Mouse (Mus musculus) left cerebral cortex, adult 2 months (tissue): ENCODE results near the gene Nedd4. TPM values are rescaled to one million over a fixed set of nuclear protein-coding genes. Genes with fewer than 3 reads are reported as not detected.

Experiments
- DNase-seq, 2 experiments: peaks; one replicate each; pipeline ENCODE4 v3.0.0; 2021 to 2022; ENCODE audit warnings: low spot score in 2 of 2, mixed read lengths in 1 of 2; ENCODE audit errors: extremely low spot score in 1 of 2
- H3K27ac ChIP-seq: fragments of 200-600 bp; 2 replicates; pipeline ENCODE4 v1.8.1; 2022
- H3K4me3 ChIP-seq: fragments of 200-600 bp; 2 replicates; pipeline ENCODE4 v1.8.1; 2022
- CTCF ChIP-seq: fragments of 200-600 bp; IDR thresholded peaks from 2 replicates; pipeline ENCODE4 v1.8.1; 2022; ENCODE audit warnings: antibody characterized with exemption, mild to moderate bottlenecking, moderate library complexity
- intact Hi-C: fragments of 180-260 bp; cut with DNase I; formaldehyde crosslinking; loops from one replicate; pipeline ENCODE4 v1.15.1; 2025
- long read RNA-seq, 2 experiments: library from polyadenylated mRNA; stranded (forward); transcript quantifications; one replicate each; pipeline ENCODE4 v2.0.0; 2021; ENCODE audit warnings: borderline mapping rate in 2 of 2
- total RNA-seq, 2 experiments: library from RNA; stranded (reverse); gene quantifications; 2 replicates each; pipeline ENCODE4 v1.2.3; 2021

Nedd4 gene
- total RNA-seq: 100 to 1,000 TPM; 268 to 283 TPM
- long read RNA-seq, experiment 1, full-length matches to known transcripts: 174 of 211 reads
- long read RNA-seq, experiment 1, partial matches to known transcripts: 21 of 211 reads
- long read RNA-seq, experiment 1, other reads (novel, unspliced or antisense): 16 of 211 reads
- long read RNA-seq, experiment 2, full-length matches to known transcripts: 163 of 189 reads
- long read RNA-seq, experiment 2, partial matches to known transcripts: 14 of 189 reads
- long read RNA-seq, experiment 2, other reads (novel, unspliced or antisense): 12 of 189 reads

DNA sequence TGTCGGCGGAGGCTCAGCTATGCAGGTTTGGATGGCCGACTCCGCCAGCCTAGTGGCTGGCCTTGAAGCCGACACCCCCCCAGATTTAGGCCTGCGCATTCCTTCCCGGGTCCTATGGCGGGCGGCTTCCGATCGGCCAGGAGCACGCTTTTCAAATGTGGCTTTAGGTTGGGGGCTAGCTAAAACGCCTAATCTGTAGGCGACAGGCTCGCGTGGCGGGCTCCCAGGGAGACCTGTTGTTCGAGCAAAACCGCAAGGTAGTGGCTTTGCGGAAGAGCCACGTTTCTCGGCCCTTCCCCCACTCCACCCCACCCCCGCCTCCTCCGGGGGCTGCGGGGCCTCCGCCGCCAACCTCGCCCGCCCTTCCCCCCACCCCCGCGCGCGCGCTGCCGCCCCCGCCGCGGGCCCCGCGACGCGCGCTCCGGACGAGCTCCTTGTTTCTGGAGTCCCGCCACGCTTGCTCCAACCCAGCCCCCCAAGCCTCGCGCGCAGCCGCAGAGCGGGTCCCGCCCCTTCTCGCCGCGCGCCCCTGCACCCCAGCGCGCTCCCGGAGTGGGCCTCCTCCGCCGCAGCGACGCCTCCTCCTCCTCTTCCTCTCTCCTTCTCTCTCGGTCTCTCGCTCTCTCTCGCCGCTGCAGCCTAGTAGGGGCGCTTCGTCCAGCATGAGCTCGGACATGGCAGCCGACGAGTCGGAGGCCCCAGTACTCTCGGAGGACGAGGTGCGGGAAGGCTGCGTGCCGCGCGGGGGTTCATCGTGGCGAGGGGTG lies at the start of gene Nedd4:
Gene Nedd4 (plus strand): TSS at position 452 of the 767 bp plus-strand sequence.
- intact Hi-C loops: loop anchor here (5.0 kb wide), 1 partner anchor 130 kb away; the partner anchor contains the start of gene Rfx7
- H3K4me3 ChIP-seq: peak within 1 kb of the TSS; percentile 84
- H3K27ac ChIP-seq: peak within 1 kb of the TSS; percentile 98

DNA sequence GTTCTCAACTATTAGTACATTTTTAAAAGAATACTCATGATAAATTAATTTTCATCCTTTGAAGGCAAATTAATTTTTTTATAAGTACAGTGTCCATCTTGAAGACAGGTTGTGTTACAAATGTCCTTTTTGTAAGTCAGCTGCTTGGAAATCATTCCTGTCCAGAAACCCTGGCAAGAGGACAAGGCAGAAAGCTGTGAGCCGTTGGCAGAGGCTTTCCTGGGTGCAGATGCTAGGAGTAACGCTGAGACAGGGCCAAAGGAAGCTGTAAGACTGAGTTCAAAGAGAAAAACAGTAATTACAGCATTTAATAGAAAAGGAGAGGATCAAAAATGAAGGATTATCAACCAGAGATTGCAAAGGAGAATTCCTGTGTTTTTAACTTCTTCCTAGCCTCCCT lies 48.3 kb upstream of the Nedd4 start:
- DNase-seq: no peak
- no peak overlapping the region for H3K4me3 ChIP-seq
- TF ChIP-seq CTCF: no peak
- no peak overlapping the region for H3K27ac ChIP-seq
- intact Hi-C loops: no loop called here

More for the DNA sequence above, at the start of gene Nedd4:
- peak; percentile 95 to 97 for DNase-seq
- TF ChIP-seq CTCF: no peak; the same call in 1 of the 2 replicates

DNA sequence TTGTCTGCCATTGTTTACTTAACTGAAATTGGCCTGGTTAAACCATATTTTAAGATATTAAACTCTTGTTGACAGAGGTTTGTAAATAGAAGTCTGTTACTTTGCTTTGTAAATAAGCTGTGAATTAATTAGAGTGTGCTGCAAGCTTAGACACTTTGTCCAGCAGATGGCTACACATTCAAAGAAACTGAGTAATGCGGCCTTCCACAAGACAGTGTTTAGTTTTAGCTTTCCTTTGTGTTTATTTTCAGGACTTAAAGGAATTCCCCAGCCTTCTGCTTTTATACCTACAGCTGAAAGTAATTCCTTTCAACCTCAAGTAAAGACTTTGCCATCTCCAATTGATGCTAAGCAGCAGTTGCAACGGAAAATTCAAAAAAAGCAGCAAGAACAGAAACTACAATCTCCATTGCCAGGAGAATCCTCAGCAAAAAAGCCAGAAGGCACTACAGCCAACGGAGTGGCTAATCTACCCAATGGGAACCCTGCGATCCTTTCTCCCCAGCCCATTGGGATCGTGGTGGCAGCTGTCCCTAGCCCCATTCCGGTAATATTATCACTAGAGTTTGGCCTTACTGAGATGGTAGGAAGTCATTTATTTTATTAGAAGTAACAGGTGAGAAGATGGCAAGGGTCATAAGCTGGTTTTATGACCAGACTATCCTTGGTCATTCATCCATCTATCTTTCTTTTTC lies 47.2 kb upstream of the Nedd4 start:
- intact Hi-C loops: loop anchor here (5.0 kb wide), 1 partner anchor 158 kb away; no protein-coding TSS in a partner anchor
- Histone ChIP-seq H3K4me3 (no peak overlapping the region), H3K27ac (no peak overlapping the region)
- peak; percentile 54 for TF ChIP-seq CTCF
- DNase-seq: no peak

DNA sequence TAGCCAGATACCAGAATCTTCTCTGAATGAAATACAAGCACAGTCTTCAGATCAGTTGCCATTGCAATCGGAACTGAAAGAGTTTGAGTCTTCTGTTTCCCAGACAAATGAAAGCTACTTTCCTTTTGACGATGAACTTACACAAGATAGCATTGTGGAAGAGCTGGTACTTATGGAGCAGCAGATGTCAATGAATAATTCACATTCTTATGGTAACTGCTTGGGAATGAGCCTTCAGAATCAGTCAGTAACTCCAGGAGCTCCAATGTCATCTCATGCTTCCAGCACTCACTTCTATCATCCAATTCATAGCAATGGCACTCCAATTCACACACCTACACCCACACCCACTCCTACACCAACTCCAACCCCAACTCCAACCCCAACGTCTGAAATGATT lies 44.1 kb upstream of the Nedd4 start:
- intact Hi-C loops: loop anchor here (5.0 kb wide), 1 partner anchor 161 kb away; no protein-coding TSS in a partner anchor
- no peak for TF ChIP-seq CTCF
- Histone ChIP-seq H3K4me3 (no peak overlapping the region), H3K27ac (no peak overlapping the region)
- no peak for DNase-seq

DNA sequence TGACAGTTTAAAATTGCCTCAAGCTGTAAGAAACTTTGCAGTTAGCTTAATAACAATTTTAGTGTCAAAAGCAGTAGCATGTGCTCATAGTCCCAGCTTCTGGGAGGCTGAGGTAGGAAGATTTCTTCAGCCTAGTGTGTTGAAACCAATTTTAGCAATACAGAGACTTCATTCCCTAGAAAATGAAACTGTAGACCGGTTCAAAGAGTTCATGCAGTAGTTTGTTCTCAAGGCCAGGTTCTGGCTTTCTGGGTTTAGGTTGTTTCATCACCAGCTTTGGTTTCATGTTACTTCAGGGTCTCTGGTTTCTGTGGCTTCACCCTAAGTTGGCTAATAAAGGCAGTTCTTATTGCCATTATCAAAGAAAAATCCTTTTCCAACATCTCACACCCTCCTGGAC lies 38.5 kb upstream of the Nedd4 start:
- Histone ChIP-seq H3K4me3 (no peak overlapping the region), H3K27ac (no peak overlapping the region)
- DNase-seq: no peak
- TF ChIP-seq CTCF: no peak
- intact Hi-C loops: no loop called here

DNA sequence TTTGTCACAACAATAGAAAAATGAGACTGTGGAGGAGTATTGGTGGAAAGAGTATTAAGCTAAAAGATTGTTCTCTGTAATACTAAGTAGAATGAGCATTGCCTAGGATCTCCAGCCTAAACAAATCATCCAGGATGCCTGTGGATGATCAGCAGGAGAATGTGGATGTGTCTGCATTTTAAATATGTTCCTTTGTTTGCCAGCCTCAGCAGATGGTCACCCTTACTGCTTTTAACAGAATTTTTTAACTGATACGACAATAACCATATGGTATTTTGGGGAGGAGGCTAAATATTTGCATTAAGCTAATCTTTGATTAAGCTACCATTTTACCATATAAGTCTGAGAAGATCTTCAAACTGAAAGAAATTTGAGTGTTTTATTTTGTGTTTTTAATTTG lies 34.5 kb upstream of the Nedd4 start:
- intact Hi-C loops: no loop called here
- no peak for DNase-seq
- no peak overlapping the region for H3K27ac ChIP-seq
- TF ChIP-seq CTCF: no peak
- H3K4me3 ChIP-seq: no peak overlapping the region

DNA sequence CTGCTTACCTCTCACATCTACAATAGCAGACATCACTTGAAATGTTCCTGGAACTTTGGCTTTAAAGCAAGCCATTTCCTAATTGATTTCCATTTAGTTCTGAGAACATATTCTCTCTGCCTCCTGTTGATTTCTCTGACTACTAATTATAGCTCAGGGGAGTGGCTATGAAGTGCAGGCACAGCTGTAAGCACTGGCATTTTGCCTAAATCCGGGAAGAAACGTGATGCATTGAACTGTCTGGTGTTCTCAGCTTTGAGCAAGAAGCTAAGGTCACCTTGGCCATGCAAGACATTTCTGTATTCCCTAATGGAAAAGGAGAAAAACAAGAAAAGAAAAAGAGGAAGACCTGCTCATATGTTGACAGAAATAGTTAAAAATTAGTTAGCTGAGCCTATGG lies 33.6 kb upstream of the Nedd4 start:
- intact Hi-C loops: no loop called here
- no peak for DNase-seq
- H3K27ac ChIP-seq: no peak overlapping the region

DNA sequence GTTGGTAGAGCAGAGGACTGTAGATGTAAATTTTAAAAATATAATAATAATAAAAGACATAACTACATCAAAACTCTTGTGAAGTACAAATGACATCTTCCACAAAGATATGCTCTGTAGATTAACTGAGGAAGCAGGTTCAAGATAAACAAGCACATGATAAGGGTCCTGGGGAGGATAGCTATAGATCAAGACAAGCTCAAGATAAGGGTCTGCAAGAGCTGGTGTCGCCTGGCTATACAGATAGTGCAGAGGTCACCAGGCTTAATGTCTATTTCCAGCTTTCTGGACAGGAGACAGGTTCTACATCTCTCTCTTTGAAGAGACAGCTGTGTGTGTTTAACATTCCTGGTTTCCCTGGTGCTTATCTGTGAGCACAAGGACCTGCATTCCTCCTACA lies 29.9 kb upstream of the Nedd4 start:
- DNase-seq: no peak
- intact Hi-C loops: no loop called here

More for the DNA sequence above, 33.6 kb upstream of the Nedd4 start:
- TF ChIP-seq CTCF: no peak
- no peak overlapping the region for H3K4me3 ChIP-seq

DNA sequence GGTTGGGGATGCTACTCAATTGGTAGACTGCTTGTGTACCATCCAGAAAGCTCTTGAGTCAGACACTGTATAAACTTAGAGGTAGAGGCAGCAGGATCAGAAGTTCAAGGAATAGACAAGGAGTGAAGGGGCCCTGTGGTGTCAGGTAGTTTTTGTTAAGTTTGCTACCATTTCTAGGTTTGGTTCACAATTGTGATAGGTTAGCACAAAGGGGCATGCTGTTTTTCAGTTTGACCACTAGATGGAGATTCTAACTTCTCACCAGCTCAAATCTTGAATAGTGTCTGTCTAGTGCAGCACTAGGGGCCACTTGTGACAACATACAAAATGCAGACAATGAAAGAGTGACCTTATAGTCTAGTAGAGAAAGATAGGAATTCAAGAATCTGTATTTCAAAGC lies 27.0 kb upstream of the Nedd4 start:
- Histone ChIP-seq H3K4me3 (no peak overlapping the region), H3K27ac (no peak overlapping the region)
- TF ChIP-seq CTCF: peak; percentile 82
- intact Hi-C loops: no loop called here
- no peak for DNase-seq

More for the DNA sequence above, 29.9 kb upstream of the Nedd4 start:
- no peak overlapping the region for H3K27ac ChIP-seq
- no peak for TF ChIP-seq CTCF
- no peak overlapping the region for H3K4me3 ChIP-seq

DNA sequence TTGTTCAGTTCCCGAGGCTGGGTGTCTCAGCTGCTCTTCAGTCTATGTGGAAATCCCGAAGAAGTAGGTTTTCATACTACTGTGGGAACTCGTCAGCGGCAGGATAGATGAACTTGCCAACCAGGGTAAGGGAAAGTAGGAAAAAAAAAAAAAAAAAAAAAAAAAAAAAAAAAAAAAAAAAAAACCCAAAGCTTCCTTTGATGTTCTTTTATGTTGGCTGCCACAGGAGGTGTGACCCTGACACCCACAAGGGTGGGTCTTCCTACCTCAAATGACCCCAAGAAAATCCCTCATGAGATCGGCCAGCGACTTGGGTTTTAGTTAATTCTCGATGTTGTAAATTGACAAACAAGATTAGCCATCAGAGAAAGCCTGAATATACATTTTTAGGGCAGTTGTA lies 25.6 kb upstream of the Nedd4 start:
- Histone ChIP-seq H3K4me3 (no peak overlapping the region), H3K27ac (no peak overlapping the region)
- no peak for DNase-seq
- no peak for TF ChIP-seq CTCF
- intact Hi-C loops: no loop called here

DNA sequence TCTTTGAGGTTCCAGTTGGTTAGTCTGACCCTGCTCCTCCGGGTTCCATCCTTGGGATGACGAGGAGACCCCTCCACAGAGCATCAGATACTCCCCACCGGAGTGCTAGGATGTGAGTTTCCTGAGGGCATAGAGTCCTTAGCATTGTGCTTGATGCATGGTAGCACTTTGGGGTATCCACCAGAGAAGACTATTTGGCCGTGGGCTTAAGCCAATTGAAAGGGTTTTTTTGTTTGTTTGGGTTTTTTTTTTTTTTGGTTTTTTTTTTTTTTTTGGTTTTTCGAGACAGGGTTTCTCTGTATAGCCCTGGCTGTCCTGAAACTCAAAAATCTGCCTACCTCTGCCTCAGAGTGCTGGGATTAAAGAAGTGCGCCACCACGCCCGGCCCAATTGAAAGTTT lies 24.9 kb upstream of the Nedd4 start:
- H3K27ac ChIP-seq: no peak overlapping the region
- intact Hi-C loops: no loop called here
- H3K4me3 ChIP-seq: no peak overlapping the region
- TF ChIP-seq CTCF: no peak
- DNase-seq: no peak
